Mouse (Mus musculus) cerebellum, adult 8-10 months (tissue): Measurements from ENCODE around the gene Scp2.

Experiments
- DNase-seq: peaks from one replicate; pipeline ENCODE4 v3.0.0; 2022

Scp2 gene

GRCm38 (mm10) chr4:108059601-108060379 lies 85.0 kb downstream of the Scp2 start:
- no peak for DNase-seq

- DNase-seq, result no peak
These were observed 86.6 kb downstream of the Scp2 start for GRCm38 (mm10) chr4:108058166-108058565.

- no peak for DNase-seq
These were observed 87.6 kb downstream of the Scp2 start for GRCm38 (mm10) chr4:108057247-108057646.

- DNase-seq, result no peak
These were observed 88.9 kb downstream of the Scp2 start for GRCm38 (mm10) chr4:108055873-108056272.

- DNase-seq, result no peak
These were observed 92.1 kb downstream of the Scp2 start for GRCm38 (mm10) chr4:108052673-108053072.

- peak; percentile 64 for DNase-seq
These were observed 93.0 kb downstream of the Scp2 start for GRCm38 (mm10) chr4:108051687-108052274.

- DNase-seq, result no peak
These were observed 98.7 kb downstream of the Scp2 start for GRCm38 (mm10) chr4:108046136-108046535.

GRCm38 (mm10) chr4:108045136-108046107 lies 99.4 kb downstream of the Scp2 start:
- DNase-seq, result no peak

GRCm38 (mm10) chr4:108037027-108037426 lies 107.8 kb downstream of the Scp2 start:
- no peak for DNase-seq

- no peak for DNase-seq
These were observed 111.6 kb downstream of the Scp2 start for GRCm38 (mm10) chr4:108033041-108033764.

GRCm38 (mm10) chr4:108032352-108032849 lies 112.4 kb downstream of the Scp2 start:
- no peak for DNase-seq

GRCm38 (mm10) chr4:108031502-108032351 lies 113.1 kb downstream of the Scp2 start:
- peak; percentile 26 for DNase-seq

GRCm38 (mm10) chr4:108030888-108031501 lies 113.8 kb downstream of the Scp2 start:
- no peak for DNase-seq

GRCm38 (mm10) chr4:108026193-108026592 lies 118.6 kb downstream of the Scp2 start:
- no peak for DNase-seq

- no peak for DNase-seq
These were observed 119.5 kb downstream of the Scp2 start for GRCm38 (mm10) chr4:108025269-108025668.

- no peak for DNase-seq
These were observed 120.2 kb downstream of the Scp2 start for GRCm38 (mm10) chr4:108024641-108025040.

- no peak for DNase-seq
These were observed 121.6 kb downstream of the Scp2 start for GRCm38 (mm10) chr4:108023186-108023585.

GRCm38 (mm10) chr4:108020178-108020577 lies 124.6 kb downstream of the Scp2 start:
- no peak for DNase-seq

GRCm38 (mm10) chr4:108018961-108019921 lies 125.6 kb downstream of the Scp2 start:
- no peak for DNase-seq
